Mouse (Mus musculus) limb, embryonic 11.5 days (tissue): ENCODE results near the gene Tamm41. TPM values are rescaled to one million over a fixed set of nuclear protein-coding genes. Genes with fewer than 3 reads are reported as not detected.

Experiments
- ATAC-seq: fragments of 200-750 bp; cut with Nextera tagmentation; 2 replicates; pipeline ENCODE4 v1.8.0; 2017; ENCODE audit warnings: low read depth; ENCODE audit not compliant: insufficient number of reproducible peaks, low FRiP score, low TSS enrichment
- DNase-seq: peaks from one replicate; pipeline ENCODE4 v3.0.0-alpha.2; 2015; ENCODE audit warnings: low spot score
- H3K27ac ChIP-seq: fragments of 300-500 bp; sonication (generic); replicated peaks from 2 replicates; pipeline ENCODE4 v1.5.1; 2014; ENCODE audit warnings: low read depth, mild to moderate bottlenecking, low read length
- H3K27me3 ChIP-seq: fragments of 300-500 bp; sonication (generic); 2 replicates; pipeline ENCODE4 v1.6.1; 2014; ENCODE audit warnings: mild to moderate bottlenecking, low read length, mixed read lengths; ENCODE audit not compliant: control insufficient read depth, insufficient read depth
- H3K36me3 ChIP-seq: fragments of 300-500 bp; sonication (generic); 2 replicates; pipeline ENCODE4 v1.6.1; 2014; ENCODE audit warnings: mild to moderate bottlenecking, low read length, moderate library complexity, mixed read lengths; ENCODE audit not compliant: control insufficient read depth, insufficient read depth
- H3K4me1 ChIP-seq: fragments of 300-500 bp; sonication (generic); 2 replicates; pipeline ENCODE4 v1.6.1; 2014; ENCODE audit warnings: low read length, mixed read lengths; ENCODE audit not compliant: control insufficient read depth, insufficient read depth
- H3K4me2 ChIP-seq: fragments of 300-500 bp; sonication (generic); 2 replicates; pipeline ENCODE4 v1.6.1; 2014; ENCODE audit warnings: low read depth, mild to moderate bottlenecking, moderate library complexity; ENCODE audit not compliant: severe bottlenecking
- H3K4me3 ChIP-seq: fragments of 300-500 bp; sonication (generic); 2 replicates; pipeline ENCODE4 v1.5.1; 2014; ENCODE audit warnings: low read depth, low read length
- H3K9ac ChIP-seq: fragments of 300-500 bp; sonication (generic); 2 replicates; pipeline ENCODE4 v1.6.1; 2014; ENCODE audit warnings: mild to moderate bottlenecking, low read length
- H3K9me3 ChIP-seq: fragments of 300-500 bp; sonication (generic); 2 replicates; pipeline ENCODE4 v1.6.1; 2016; ENCODE audit warnings: low read length; ENCODE audit not compliant: control insufficient read depth
- WGBS: fragments of 180-500 bp; shearing (Covaris S2); extraction: QIAGEN DNeasy Blood & Tissue Kit; methylation state at CpG from one replicate; pipeline ENCODE4 v1.1.7; 2014; 5-methylcytosine and 5-hydroxymethylcytosine counted together
- polyA plus RNA-seq: library from polyadenylated mRNA; unstranded; fragments of >200 nt; fragmentation: Nextera tagmentation; extraction: Ambion mirVana; gene quantifications from 2 replicates; pipeline ENCODE4 v1.2.1, GENCODE M21; 2014

Tamm41 gene
- polyA plus RNA-seq = 91.1 and 94.2 TPM in 2 replicates

DNA sequence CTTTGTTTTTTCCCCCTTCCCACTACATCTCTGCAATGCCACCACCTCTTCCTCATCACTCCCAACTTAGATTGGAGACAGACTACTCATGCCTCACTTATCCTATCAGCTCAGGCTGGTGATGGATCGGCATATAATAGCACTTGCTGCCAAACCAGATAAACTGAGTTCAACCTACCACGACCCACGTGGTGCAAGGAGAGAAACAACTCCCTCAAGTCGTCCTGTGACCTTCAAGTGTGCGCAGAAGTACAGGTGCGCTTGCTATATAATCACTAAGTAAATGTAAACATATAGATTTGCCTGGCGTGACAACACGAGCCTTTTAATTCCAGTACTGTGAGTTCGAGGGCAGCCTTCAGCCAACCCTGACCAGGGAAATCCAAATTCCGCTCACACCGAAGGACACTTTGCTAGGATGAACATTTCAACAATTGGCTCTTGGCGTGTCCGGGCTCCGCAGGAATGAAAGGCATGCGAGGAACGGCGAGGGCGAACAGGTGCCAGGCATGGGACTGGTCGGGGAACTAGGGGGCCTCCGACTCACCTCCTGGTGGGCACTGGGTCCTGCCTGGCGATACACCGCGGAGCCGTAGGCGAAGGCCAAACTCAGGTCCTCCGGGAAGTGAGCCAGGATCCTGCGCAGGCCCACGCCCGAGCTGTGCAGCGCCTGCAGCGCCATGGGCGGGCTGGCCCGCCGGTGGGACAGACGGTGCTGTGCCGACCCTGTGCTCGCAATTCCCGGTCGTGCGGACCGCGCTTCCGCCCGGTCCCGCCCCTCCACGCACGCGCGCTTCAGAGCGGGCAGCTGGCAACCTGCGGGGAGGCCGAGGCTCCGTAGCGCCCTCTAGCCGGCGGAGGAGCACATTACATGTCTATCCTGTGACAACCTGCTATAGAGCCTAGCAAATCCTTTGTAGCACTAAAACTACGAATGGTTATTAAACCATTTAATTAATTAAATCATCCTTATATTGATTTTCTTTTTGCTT is at the start of gene Tamm41:
Tamm41 (minus strand) TSS at position 774 of the 992 bp plus-strand sequence.
- peak; percentile 90 for DNase-seq
- peak within 1 kb of the TSS; percentile 91 for H3K4me3 ChIP-seq
- peaks cover 2% of the 10 kb centered on the region; the same call in 1 of the 2 replicates for H3K36me3 ChIP-seq
- peak; percentile 94 for ATAC-seq
- WGBS = 1% methylated on average over 57 of the region's 57 CpGs
- H3K27me3 ChIP-seq = no peaks in the 10 kb centered on the region
- H3K9ac ChIP-seq = peak within 1 kb of the TSS; percentile 87
- H3K4me2 ChIP-seq = peak within 1 kb of the TSS; percentile 51
- H3K9me3 ChIP-seq = no peaks in the 10 kb centered on the region
- no peak within 1 kb of the TSS for H3K27ac ChIP-seq
- H3K4me1 ChIP-seq = peaks cover 6% of the 10 kb centered on the region

DNA sequence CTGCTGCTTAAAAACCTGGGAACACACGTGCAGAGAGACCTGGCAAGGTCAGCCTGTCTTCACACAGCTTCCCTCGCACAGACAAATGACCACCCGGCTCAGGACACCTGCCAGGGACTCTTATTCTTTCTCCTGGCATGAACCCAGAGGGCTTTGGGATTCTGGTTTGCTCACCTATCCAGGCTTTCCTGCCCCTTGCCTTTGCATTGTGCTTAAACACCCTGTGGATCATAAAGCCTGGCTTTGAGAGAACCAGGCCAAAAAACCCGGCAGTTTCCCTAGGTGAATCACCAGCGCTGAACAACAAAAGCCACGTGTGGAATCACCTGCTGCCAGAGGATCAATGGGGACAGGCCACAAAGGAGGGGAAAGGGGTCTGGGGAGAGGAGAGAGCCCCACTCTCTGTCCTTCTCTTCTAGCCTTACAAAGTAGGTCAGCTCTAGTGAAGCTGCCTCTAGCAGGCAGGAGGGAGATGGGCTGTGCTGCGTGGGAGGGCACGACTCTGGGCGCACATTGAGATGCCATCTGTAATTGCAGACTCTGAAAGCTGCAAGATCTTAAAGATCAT is 47.7 kb upstream of the Tamm41 start:
- H3K27me3 ChIP-seq = no peaks in the 10 kb centered on the region
- ATAC-seq = no peak
- DNase-seq = no peak
- no peak overlapping the region for H3K9ac ChIP-seq
- no peaks in the 10 kb centered on the region for H3K9me3 ChIP-seq
- no peaks in the 10 kb centered on the region for H3K36me3 ChIP-seq
- 57% methylated on average over 9 of the region's 9 CpGs for WGBS
- H3K4me1 ChIP-seq = no peaks in the 10 kb centered on the region
- H3K27ac ChIP-seq = no peak overlapping the region
- H3K4me2 ChIP-seq = no peak overlapping the region
- no peak overlapping the region for H3K4me3 ChIP-seq

DNA sequence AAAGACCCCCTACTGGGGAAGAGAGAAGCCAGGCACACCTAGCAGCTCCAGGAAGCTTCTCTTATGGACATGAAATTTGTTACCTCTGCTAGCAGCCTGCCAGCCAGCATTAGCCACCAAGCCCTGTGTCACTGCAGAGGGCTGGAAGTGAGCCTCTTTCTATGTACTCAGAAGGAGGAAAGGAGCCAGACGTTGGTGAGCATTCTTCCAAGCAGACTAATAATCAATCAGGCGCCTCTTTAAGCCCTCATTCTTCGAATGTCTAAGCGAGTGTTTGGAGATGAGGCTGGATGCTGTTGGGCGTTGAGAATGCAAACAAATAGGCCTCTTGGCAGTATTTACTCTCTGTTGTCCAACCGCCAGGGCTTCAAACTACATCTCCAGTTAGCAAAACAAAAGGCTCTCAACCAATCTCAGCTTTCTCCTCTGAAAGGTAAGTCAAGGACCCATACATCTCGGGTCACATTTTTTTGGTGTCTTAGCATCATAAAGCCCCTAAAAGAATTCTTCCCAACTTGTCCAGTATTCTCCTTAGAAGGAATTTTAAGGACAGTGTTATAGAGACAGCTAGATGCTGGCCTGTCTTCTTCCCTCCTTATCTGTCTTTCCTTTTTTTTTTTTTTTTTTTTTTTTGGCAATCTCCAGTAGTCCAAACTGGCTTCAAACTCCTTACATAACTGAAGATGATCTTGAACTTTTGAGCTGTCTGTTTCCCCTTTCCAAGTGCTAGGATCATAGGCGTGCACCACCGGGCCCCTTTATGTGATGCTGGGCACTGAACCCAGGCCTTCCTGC is 39.3 kb upstream of the Tamm41 start:
- H3K9ac ChIP-seq = no peak overlapping the region
- DNase-seq (no peak), ATAC-seq (no peak)
- no peak overlapping the region for H3K4me2 ChIP-seq
- H3K36me3 ChIP-seq = no peaks in the 10 kb centered on the region
- H3K4me1 ChIP-seq = no peaks in the 10 kb centered on the region
- 41% methylated on average over 9 of the region's 9 CpGs for WGBS
- H3K9me3 ChIP-seq = no peaks in the 10 kb centered on the region
- no peak overlapping the region for H3K4me3 ChIP-seq
- H3K27ac ChIP-seq = no peak overlapping the region
- H3K27me3 ChIP-seq = no peaks in the 10 kb centered on the region

DNA sequence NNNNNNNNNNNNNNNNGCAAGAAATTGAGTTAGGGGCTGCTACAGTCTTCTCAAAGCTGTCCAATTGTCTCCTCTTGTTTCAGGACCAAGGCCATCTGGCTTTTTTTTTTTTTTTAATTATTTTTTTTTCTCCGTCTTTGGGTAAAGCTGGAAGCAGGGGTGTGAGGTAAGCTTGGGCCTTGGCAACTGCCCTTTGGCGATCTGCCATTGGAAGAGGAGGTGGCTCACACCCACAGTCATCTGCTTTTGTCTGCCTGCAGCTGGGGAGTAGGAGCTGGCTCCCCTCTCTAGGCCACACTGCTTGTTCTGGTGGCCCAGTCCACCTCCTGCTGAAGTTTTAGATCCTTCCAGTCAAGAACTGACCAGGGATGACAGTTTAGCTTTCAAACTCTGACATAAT is 34.3 kb upstream of the Tamm41 start:
- H3K27ac ChIP-seq = no peak overlapping the region
- ATAC-seq (no peak), DNase-seq (no peak)
- H3K9me3 ChIP-seq = no peaks in the 10 kb centered on the region
- no peak overlapping the region for H3K9ac ChIP-seq
- H3K27me3 ChIP-seq = no peaks in the 10 kb centered on the region
- no peak overlapping the region for H3K4me2 ChIP-seq
- no peak overlapping the region for H3K4me3 ChIP-seq
- 75% methylated on average over 2 of the region's 2 CpGs for WGBS
- H3K4me1 ChIP-seq = no peaks in the 10 kb centered on the region
- H3K36me3 ChIP-seq = no peaks in the 10 kb centered on the region

DNA sequence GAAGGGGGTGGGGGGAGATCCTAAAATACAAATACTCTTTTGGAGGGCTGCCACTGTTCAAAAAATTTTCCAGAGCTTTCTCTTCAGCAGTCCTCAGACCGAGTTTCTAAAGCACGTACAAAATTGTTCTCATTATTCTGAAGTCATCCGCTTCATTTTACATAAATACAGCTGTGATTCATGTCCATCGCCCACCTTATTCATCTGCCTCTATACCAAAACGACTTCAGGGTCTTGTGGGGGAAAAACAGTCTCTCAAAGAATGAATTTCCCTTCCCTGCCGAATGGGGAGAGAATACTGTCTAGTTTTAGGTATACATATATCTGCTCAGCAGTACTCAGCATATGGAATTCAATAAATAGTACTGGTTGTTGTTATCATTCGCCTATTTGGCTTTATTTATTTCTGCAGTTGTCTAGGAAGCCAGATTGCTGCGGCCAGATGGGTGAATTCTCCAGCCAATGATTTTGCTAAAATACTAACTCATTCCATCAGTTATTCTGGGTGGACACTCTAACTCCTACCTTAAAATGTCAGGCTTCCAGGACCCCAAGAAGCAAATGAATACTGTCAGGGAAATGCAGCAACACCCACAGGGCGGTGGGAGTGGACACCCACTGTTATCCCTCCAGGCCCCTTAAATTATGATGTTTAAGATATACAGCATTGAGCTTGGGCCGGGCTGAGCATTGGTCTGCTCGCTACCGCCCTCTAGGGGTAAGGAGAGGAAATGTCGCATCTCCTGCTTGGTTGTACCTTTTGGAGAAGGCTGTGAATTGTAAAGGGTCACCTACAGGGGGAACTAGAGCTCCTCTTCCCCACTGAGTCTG is 27.9 kb upstream of the Tamm41 start:
- H3K4me1 ChIP-seq = no peaks in the 10 kb centered on the region
- no peak for ATAC-seq
- WGBS = 48% methylated on average over 13 of the region's 13 CpGs
- H3K9ac ChIP-seq = no peak overlapping the region
- H3K27ac ChIP-seq = no peak overlapping the region
- no peaks in the 10 kb centered on the region for H3K36me3 ChIP-seq
- no peak overlapping the region for H3K4me2 ChIP-seq
- H3K4me3 ChIP-seq = no peak overlapping the region
- no peaks in the 10 kb centered on the region for H3K27me3 ChIP-seq
- peak; percentile 68 for DNase-seq
- H3K9me3 ChIP-seq = no peaks in the 10 kb centered on the region

DNA sequence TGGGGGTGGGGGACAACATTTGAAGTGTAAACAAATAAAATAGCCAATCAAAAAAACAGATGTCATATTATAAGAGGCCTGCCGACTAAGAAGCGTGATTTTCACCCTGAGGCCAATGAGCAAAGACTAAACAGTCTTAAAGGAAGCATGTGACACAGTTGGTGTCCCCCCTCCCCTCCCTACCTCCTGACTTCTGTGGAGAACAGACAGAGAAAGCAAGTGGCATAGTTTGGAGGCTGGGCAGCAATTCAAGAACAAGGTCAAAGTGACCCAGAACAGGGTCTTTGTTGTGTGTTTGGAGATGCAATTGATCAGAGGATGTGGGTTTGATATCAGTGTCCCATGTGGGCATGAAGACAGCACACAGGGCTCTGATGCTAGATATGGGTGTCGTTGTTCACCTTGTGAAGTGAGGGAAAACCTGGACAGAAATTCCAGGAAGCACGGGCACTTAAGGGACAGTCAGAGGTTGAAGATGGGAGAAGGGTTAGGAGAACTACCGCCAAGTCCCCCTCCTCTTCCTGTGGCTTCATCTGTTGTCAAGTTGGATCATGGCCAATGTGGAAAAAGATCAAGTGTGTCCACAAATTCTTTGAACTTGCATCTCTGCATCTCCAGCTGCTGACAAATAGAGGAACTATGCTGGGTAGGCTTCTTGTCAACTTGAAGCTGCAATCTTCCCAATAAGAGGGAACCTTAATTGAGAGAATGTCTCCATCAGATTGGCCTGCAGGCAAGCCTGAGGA is 25.1 kb upstream of the Tamm41 start:
- 72% methylated on average over 5 of the region's 5 CpGs for WGBS

DNA sequence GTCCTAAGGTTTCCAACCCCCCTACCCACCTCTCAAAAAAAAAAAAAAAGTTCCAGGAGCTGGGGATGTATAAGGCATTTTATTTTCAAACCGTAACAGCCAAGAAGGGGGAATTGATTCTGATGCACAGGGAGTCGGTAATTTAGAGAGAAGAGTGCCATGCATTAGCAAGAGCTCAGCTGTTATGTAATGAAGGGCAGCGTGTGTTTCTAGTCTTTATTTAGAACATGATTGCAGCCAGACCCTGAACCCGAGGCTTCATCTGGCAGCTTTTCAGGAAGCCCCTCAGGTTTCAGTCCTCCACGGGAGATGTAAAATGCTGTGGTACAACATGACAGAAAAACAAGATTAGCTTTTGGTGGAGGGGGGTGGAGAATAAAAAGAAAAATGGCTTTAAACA is 21.6 kb upstream of the Tamm41 start:
- no peak for ATAC-seq
- no peak for DNase-seq
- 56% methylated on average over 5 of the region's 5 CpGs for WGBS

More for the DNA sequence above, 25.1 kb upstream of the Tamm41 start:
- DNase-seq = no peak
- no peak overlapping the region for H3K9ac ChIP-seq
- no peak overlapping the region for H3K4me2 ChIP-seq
- H3K4me3 ChIP-seq = no peak overlapping the region
- H3K27me3 ChIP-seq = no peaks in the 10 kb centered on the region
- H3K27ac ChIP-seq = no peak overlapping the region
- H3K9me3 ChIP-seq = no peaks in the 10 kb centered on the region
- no peak for ATAC-seq
- no peaks in the 10 kb centered on the region for H3K36me3 ChIP-seq
- H3K4me1 ChIP-seq = no peaks in the 10 kb centered on the region

More for the DNA sequence above, 21.6 kb upstream of the Tamm41 start:
- H3K27ac ChIP-seq = no peak overlapping the region
- no peaks in the 10 kb centered on the region for H3K9me3 ChIP-seq
- no peak overlapping the region for H3K9ac ChIP-seq
- H3K36me3 ChIP-seq = no peaks in the 10 kb centered on the region
- H3K4me1 ChIP-seq = no peaks in the 10 kb centered on the region
- no peak overlapping the region for H3K4me2 ChIP-seq
- no peak overlapping the region for H3K4me3 ChIP-seq
- H3K27me3 ChIP-seq = no peaks in the 10 kb centered on the region
